Comparison of ENCODE assay signal across 7 mouse cellular contexts in the genomic region with DNA sequence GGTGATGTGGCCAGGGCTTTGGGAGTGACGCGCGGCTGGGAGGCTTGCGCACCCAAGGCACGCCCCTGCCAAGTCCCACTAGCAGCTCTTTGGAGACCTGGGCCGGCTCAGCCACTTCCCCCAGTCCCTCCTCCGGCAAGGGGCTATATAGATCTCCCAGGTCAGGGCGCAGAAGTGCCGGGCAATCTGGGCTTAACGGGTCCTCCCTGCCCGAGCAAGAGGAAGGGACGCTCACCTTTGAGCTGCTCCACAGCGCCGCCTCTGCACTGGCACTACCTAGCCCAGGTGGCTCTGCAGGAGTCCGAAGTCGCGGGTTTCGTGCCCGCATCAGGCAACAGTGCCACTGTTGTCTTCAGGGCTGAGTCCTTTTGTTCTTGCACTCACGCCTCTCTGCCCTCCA. TPM values are rescaled to one million over a fixed set of nuclear protein-coding genes. Genes with fewer than 3 reads are reported as not detected.
DNase-seq lines count a peak whose midpoint lies in the region; ATAC-seq lines count a peak whose summit lies in the region.

A gene (plus strand): TSS at position 177 of the 400 bp plus-strand sequence.

- H3K36me3 ChIP-seq in hindbrain, embryonic 11.5 days (ENCODE audit: control insufficient read depth, insufficient read depth, low read length) = no peaks in the 10 kb centered on the region
- no peaks in the 10 kb centered on the region for H3K36me3 ChIP-seq in midbrain, embryonic 12.5 days

- H3K4me1 ChIP-seq in hindbrain, embryonic 11.5 days (replicated peaks; ENCODE audit: control insufficient read depth, insufficient read depth, low read length) = no peaks in the 10 kb centered on the region
- peaks cover 5% of the 10 kb centered on the region for H3K4me1 ChIP-seq in midbrain, embryonic 12.5 days

- H3K27me3 ChIP-seq in hindbrain, embryonic 11.5 days (ENCODE audit: control insufficient read depth, insufficient read depth, low read length) = 0 out of 2 replicates have a peak, but pooled peaks cover 7% of the 10 kb centered on the region
- H3K27me3 ChIP-seq in midbrain, embryonic 12.5 days = peaks cover 23% of the 10 kb centered on the region

- DNase-seq in right cerebral cortex, postnatal 4 days = peak; percentile 7
- DNase-seq in right cerebral cortex, postnatal 10 days (ENCODE audit: low spot score in 2 of 2) = no peak
- peak; percentile 13 for DNase-seq in embryo, embryonic 10 days (ENCODE audit: low spot score)
- no peak for DNase-seq in hindbrain, embryonic 11.5 days (ENCODE audit: low spot score)
- no peak for DNase-seq in layer of hippocampus, postnatal 14 days (ENCODE audit: low spot score in 2 of 2)
- DNase-seq in gastrocnemius, adult 8-10 months (ENCODE audit: low spot score in 2 of 2) = no peak

- H3K9ac ChIP-seq in hindbrain, embryonic 11.5 days (ENCODE audit: low read depth, low read length) = no peak within 1 kb of the TSS
- H3K9ac ChIP-seq in midbrain, embryonic 12.5 days (replicated peaks) = no peak within 1 kb of the TSS

- H3K9me3 ChIP-seq in hindbrain, embryonic 11.5 days (ENCODE audit: control insufficient read depth, low read length) = no peaks in the 10 kb centered on the region
- H3K9me3 ChIP-seq in midbrain, embryonic 12.5 days = no peaks in the 10 kb centered on the region

- H3K4me3 ChIP-seq in hindbrain, embryonic 11.5 days (ENCODE audit: low read depth, low read length) = 0 out of 2 replicates have a peak within 1 kb of the TSS, but pooled peaks have one; percentile 0
- H3K4me3 ChIP-seq in midbrain, embryonic 12.5 days = peak within 1 kb of the TSS; percentile 17

- no peak for ATAC-seq in hindbrain, embryonic 11.5 days (ENCODE audit: low FRiP score)
- ATAC-seq in midbrain, embryonic 12.5 days (ENCODE audit: low FRiP score, low read depth) = no peak

- 5% methylated on average over 20 of the region's 20 CpGs for WGBS in hindbrain, embryonic 11.5 days
- 7% methylated on average over 20 of the region's 20 CpGs for WGBS in midbrain, embryonic 12.5 days

- H3K27ac ChIP-seq in hindbrain, embryonic 11.5 days (ENCODE audit: low read depth, low read length) = no peak within 1 kb of the TSS
- H3K27ac ChIP-seq in midbrain, embryonic 12.5 days (replicated peaks) = no peak within 1 kb of the TSS

- peak within 1 kb of the TSS; percentile 40 for H3K4me2 ChIP-seq in hindbrain, embryonic 11.5 days (replicated peaks; ENCODE audit: low read depth, low read length)
- peak within 1 kb of the TSS; percentile 45 for H3K4me2 ChIP-seq in midbrain, embryonic 12.5 days (replicated peaks)

RNA-seq across cellular contexts. Expression of the gene that starts here (rescaled TPM):
- 0.08 TPM in 1 of 2 replicates, not detected in the other for polyA plus RNA-seq in hindbrain, embryonic 11.5 days (2014; fragmentation: Nextera tagmentation; extraction: Ambion mirVana)
- polyA plus RNA-seq in midbrain, embryonic 12.5 days (2016; fragmentation: Nextera tagmentation; extraction: Ambion mirVana) = not detected in 2 replicates
- under 1 TPM in 1 of 2 experiments, not detected in 1; 0.21 TPM for total RNA-seq in layer of hippocampus, postnatal 14 days (2021)
- total RNA-seq in gastrocnemius, adult 8-10 months (2022) = not detected

Comparison
In these comparisons a context has a peak if more than half of its experiments do, and no peak if none do; other contexts are left out.
1. DNase-seq: peak in right cerebral cortex, postnatal 4 days (single experiment) and embryo, embryonic 10 days (single experiment); none in right cerebral cortex, postnatal 10 days (0 of 2), hindbrain, embryonic 11.5 days (single experiment), layer of hippocampus, postnatal 14 days (0 of 2) and gastrocnemius, adult 8-10 months (0 of 2).